Mouse (Mus musculus): ENCODE results near the gene Wdr95. TPM values are rescaled to one million over a fixed set of nuclear protein-coding genes. Genes with fewer than 3 reads are reported as not detected.

Wdr95 gene
- polyA plus RNA-seq, 1 experiment from 2014 or later, result 0.36 TPM

DNA sequence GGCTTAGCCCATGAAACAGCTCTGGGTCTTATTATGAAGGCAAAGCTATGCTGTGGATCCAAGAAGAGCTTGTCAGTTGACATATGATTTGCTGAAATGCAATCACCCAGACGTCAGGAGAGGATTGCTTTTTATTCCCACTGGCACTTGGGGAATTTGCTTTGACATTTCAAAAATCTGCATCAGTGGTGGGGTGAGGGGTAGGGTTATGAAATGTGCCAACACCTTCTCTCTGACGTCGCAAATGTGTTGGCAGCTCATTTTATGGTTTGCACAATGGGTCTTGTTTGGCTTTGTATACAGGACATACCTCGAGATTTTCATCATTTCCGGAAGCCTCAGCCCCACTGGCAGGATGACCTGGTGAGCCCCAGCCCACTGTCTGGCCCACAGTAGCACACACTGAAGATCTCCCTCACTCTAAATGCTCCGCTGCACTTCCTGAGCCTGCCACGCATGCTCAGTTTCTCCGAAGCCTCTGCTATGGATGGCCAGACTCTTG, 55.7 kb downstream of the Wdr95 start:
- Histone ChIP-seq H3K36me3 (replicated peaks; ENCODE audit: control insufficient read depth, insufficient read depth) (no peaks in the 10 kb centered on the region), H3K9me3 (ENCODE audit: control insufficient read depth, low read length) (no peaks in the 10 kb centered on the region), H3K4me3 (replicated peaks; ENCODE audit: low read length) (no peak overlapping the region), H3K27me3 (ENCODE audit: control insufficient read depth, insufficient read depth, low read length) (no peaks in the 10 kb centered on the region), H3K4me1 (replicated peaks; ENCODE audit: control insufficient read depth, insufficient read depth, low read length) (no peaks in the 10 kb centered on the region), H3K9ac (no peak overlapping the region), H3K27ac (peak overlapping the region; percentile 49; the same call in 1 of the 2 replicates), H3K4me2 (replicated peaks) (no peak overlapping the region)
- ATAC-seq (ENCODE audit: low FRiP score) (no peak), DNase-seq (ENCODE audit: low spot score) (no peak)
- WGBS, result 62% methylated on average over 8 of the region's 8 CpGs

DNA sequence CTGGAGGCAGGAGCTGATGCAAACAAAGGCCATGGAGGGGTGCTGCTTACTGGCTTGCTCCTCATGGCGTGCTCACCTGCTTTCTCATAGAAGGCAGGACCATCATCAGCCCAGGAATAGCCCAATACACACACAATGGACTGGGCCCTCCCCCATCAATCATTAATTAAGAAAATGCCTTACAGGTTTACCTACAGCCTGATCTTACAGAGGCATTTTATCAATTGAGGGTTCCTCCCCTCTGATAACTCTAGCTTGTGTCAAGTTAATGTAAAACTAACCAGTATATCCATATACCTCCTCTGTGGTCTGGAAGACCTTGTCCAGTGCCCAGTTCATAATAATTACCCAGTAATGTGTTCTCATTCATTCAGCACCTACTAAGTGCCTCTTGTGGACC, 56.8 kb downstream of the Wdr95 start:
- H3K9me3 ChIP-seq (ENCODE audit: control insufficient read depth, low read length), result no peaks in the 10 kb centered on the region
- H3K27ac ChIP-seq, result no peak overlapping the region
- no peak overlapping the region for H3K9ac ChIP-seq
- no peaks in the 10 kb centered on the region for H3K27me3 ChIP-seq (ENCODE audit: control insufficient read depth, insufficient read depth, low read length)
- WGBS, result 89% methylated on average over 1 of the region's 1 CpGs
- H3K4me3 ChIP-seq (replicated peaks; ENCODE audit: low read length), result no peak overlapping the region
- H3K36me3 ChIP-seq (replicated peaks; ENCODE audit: control insufficient read depth, insufficient read depth), result no peaks in the 10 kb centered on the region
- DNase-seq (ENCODE audit: low spot score) (no peak), ATAC-seq (ENCODE audit: low FRiP score) (no peak)
- H3K4me1 ChIP-seq (replicated peaks; ENCODE audit: control insufficient read depth, insufficient read depth, low read length), result no peaks in the 10 kb centered on the region
- no peak overlapping the region for H3K4me2 ChIP-seq (replicated peaks)

DNA sequence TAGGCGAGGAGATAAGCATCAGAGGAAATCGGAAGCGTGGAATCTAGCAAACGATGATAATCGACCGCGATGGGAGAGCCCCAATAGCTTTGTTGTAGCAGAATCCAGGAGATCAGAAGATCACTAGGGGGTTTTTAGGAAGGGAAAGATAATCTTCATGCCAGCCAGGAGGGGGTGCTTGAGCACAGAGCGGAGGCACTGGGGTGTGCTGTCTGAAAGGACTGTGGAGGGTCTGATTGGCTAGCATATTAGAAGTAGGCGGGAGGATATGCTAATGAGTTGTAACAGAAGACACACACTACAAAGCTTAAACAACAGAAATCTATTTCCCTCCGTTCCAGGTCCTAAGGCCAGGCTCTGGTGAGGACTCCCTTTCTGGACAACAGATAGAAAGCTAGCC, 57.4 kb downstream of the Wdr95 start:
- no peak overlapping the region for H3K27ac ChIP-seq
- ATAC-seq (ENCODE audit: low FRiP score) (no peak), DNase-seq (ENCODE audit: low spot score) (no peak)
- no peak overlapping the region for H3K4me2 ChIP-seq (replicated peaks)
- no peak overlapping the region for H3K9ac ChIP-seq
- no peaks in the 10 kb centered on the region for H3K9me3 ChIP-seq (ENCODE audit: control insufficient read depth, low read length)
- no peak overlapping the region for H3K4me3 ChIP-seq (replicated peaks; ENCODE audit: low read length)
- 61% methylated on average over 10 of the region's 10 CpGs for WGBS
- H3K27me3 ChIP-seq (ENCODE audit: control insufficient read depth, insufficient read depth, low read length), result no peaks in the 10 kb centered on the region
- H3K4me1 ChIP-seq (replicated peaks; ENCODE audit: control insufficient read depth, insufficient read depth, low read length), result no peaks in the 10 kb centered on the region
- no peaks in the 10 kb centered on the region for H3K36me3 ChIP-seq (replicated peaks; ENCODE audit: control insufficient read depth, insufficient read depth)

DNA sequence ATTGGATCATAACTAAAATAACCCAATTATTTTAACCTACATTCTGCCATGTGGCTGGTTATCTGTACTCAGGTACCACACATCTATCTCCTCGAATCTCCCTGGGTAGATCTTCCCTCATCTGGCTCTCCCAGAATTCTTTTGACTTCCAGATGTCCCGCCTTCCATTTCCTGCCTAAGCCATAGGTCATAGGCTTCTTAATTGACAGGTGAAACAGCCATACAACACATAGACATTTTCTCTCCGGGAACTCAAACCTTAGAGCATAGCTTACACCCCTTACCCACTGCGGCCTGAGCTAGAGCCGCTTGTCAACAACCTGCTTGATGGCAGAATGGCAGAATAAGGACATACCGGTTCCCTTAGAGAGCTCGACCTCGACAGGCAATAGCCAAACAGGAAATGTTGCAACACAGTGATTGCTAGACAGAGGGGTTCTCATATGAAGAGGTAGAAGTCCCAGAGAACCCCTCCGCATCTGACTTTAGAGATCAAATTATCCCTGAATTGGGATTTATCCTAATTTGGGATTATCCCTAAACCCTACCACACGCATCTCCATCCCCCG, 58.9 kb downstream of the Wdr95 start:
- Histone ChIP-seq H3K4me2 (replicated peaks) (no peak overlapping the region), H3K9ac (no peak overlapping the region), H3K4me1 (replicated peaks; ENCODE audit: control insufficient read depth, insufficient read depth, low read length) (no peaks in the 10 kb centered on the region), H3K27ac (no peak overlapping the region), H3K9me3 (ENCODE audit: control insufficient read depth, low read length) (no peaks in the 10 kb centered on the region), H3K27me3 (ENCODE audit: control insufficient read depth, insufficient read depth, low read length) (no peaks in the 10 kb centered on the region), H3K36me3 (replicated peaks; ENCODE audit: control insufficient read depth, insufficient read depth) (no peaks in the 10 kb centered on the region), H3K4me3 (replicated peaks; ENCODE audit: low read length) (no peak overlapping the region)
- no peak for DNase-seq (ENCODE audit: low spot score)
- 86% methylated on average over 11 of the region's 11 CpGs for WGBS
- no peak for ATAC-seq (ENCODE audit: low FRiP score)

DNA sequence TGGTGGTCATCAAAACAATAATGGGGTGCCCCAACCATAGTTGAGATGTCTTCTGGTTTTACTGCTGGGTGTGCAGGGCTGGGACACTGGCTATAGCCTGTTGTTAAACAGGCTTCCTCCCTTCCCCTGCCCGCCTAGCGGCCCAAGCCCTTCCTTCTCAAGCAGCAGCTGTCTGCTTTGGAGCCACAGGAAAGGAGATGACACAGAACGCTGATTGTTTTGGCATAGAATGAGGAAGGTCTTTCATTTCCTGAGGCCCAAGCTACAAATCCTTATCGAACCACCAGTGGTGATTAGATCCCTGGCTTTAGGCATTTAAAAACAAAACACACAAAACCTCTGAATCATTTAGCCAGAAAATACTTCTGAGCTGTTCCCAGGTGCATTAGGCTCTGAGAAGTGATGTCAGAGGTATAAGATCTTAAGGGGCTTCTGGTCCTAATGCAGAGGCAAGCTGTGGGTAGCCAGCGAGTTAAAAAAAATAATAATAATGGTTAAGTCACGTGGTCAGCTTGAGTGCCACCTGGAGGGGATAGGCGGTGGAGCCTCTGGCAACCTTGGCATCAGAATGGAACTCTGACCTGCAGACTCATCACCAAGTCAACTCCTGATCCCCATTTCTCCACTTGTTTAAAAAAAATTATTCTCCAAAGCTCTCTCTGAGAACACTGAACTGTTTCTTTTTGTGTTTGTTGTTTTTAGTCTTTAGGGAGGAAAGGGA, 60.5 kb downstream of the Wdr95 start:
- no peak for ATAC-seq (ENCODE audit: low FRiP score)
- H3K27me3 ChIP-seq (ENCODE audit: control insufficient read depth, insufficient read depth, low read length), result no peaks in the 10 kb centered on the region

DNA sequence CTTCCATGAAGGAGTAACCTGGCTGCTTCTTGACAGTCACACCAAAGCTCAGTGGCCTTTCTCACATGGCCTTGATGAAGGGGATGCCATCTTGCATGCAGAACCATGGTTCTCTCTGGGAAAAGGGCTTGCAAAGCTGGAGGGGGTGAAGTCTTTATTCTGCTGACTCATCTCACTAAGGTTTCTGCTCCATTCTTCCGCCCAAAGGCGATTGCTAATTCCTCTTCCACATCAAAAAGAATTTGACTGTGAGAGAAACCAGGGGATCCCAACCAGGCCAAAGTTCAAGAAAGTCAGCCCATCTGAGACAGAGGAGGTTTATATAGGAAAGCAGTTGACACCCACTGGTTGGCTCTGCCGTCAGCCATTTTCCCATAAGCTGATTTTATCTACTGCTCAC, 61.5 kb downstream of the Wdr95 start:
- H3K27ac ChIP-seq, result no peak overlapping the region
- no peaks in the 10 kb centered on the region for H3K9me3 ChIP-seq (ENCODE audit: control insufficient read depth, low read length)
- no peak for DNase-seq (ENCODE audit: low spot score)
- no peak overlapping the region for H3K9ac ChIP-seq
- H3K27me3 ChIP-seq (ENCODE audit: control insufficient read depth, insufficient read depth, low read length), result no peaks in the 10 kb centered on the region
- H3K4me2 ChIP-seq (replicated peaks), result no peak overlapping the region
- no peaks in the 10 kb centered on the region for H3K4me1 ChIP-seq (replicated peaks; ENCODE audit: control insufficient read depth, insufficient read depth, low read length)
- no peak overlapping the region for H3K4me3 ChIP-seq (replicated peaks; ENCODE audit: low read length)
- ATAC-seq (ENCODE audit: low FRiP score), result no peak
- no peaks in the 10 kb centered on the region for H3K36me3 ChIP-seq (replicated peaks; ENCODE audit: control insufficient read depth, insufficient read depth)
- 65% methylated on average over 3 of the region's 3 CpGs for WGBS

More for the DNA sequence above, 60.5 kb downstream of the Wdr95 start:
- WGBS, result 72% methylated on average over 7 of the region's 7 CpGs
- Histone ChIP-seq H3K36me3 (replicated peaks; ENCODE audit: control insufficient read depth, insufficient read depth) (no peaks in the 10 kb centered on the region), H3K9ac (no peak overlapping the region), H3K27ac (no peak overlapping the region), H3K9me3 (ENCODE audit: control insufficient read depth, low read length) (no peaks in the 10 kb centered on the region), H3K4me3 (replicated peaks; ENCODE audit: low read length) (no peak overlapping the region), H3K4me2 (replicated peaks) (no peak overlapping the region), H3K4me1 (replicated peaks; ENCODE audit: control insufficient read depth, insufficient read depth, low read length) (no peaks in the 10 kb centered on the region)
- no peak for DNase-seq (ENCODE audit: low spot score)

DNA sequence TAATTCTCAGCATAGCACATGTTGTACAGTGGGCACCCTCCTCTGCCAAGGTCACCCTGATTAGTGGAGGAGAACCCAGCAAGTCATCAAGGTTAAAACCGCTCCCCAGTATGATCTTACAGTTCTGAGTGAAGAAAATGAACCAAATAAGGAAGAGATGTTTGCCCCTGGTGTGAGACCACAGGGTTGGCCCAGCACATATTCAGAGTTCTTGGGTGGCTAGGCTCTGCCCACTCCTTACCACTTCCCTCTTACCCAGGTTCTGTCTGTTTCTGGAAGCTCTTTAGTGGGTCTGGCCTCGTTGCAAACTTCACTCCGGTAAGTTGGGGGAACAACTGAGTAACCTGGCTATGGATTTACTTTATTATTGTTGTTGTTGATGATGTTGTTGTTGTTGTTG, 65.7 kb downstream of the Wdr95 start:
- H3K4me3 ChIP-seq (replicated peaks; ENCODE audit: low read length), result no peak overlapping the region

DNA sequence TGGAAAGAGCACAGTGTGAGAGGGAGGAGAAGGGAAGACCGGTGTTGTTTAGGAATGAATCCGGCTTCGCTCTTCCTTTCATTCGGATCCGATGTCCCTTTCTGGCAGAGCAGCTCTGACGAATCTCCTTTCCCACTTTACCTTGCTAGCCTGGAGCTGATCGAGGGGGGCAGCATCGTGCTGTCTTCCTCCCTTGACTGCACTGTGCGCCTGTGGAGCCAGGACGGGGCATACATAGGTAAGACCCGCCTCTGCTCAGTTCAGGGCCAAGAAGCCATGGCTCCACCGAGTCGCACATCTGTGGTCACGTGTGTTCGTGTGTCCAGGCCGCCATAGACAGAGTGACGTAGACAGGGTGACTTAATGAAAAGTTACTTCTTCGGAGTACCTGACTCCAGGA, 68.9 kb downstream of the Wdr95 start:
- H3K27me3 ChIP-seq (ENCODE audit: control insufficient read depth, insufficient read depth, low read length), result no peaks in the 10 kb centered on the region
- no peaks in the 10 kb centered on the region for H3K9me3 ChIP-seq (ENCODE audit: control insufficient read depth, low read length)
- no peak overlapping the region for H3K4me3 ChIP-seq (replicated peaks; ENCODE audit: low read length)
- ATAC-seq (ENCODE audit: low FRiP score), result no peak
- no peaks in the 10 kb centered on the region for H3K36me3 ChIP-seq (replicated peaks; ENCODE audit: control insufficient read depth, insufficient read depth)
- no peak overlapping the region for H3K4me2 ChIP-seq (replicated peaks)
- 55% methylated on average over 18 of the region's 18 CpGs for WGBS
- no peaks in the 10 kb centered on the region for H3K4me1 ChIP-seq (replicated peaks; ENCODE audit: control insufficient read depth, insufficient read depth, low read length)
- H3K27ac ChIP-seq, result no peak overlapping the region
- no peak for DNase-seq (ENCODE audit: low spot score)
- H3K9ac ChIP-seq, result no peak overlapping the region

More for the DNA sequence above, 65.7 kb downstream of the Wdr95 start:
- Histone ChIP-seq H3K4me1 (replicated peaks; ENCODE audit: control insufficient read depth, insufficient read depth, low read length) (no peaks in the 10 kb centered on the region), H3K9me3 (ENCODE audit: control insufficient read depth, low read length) (no peaks in the 10 kb centered on the region), H3K4me2 (replicated peaks) (no peak overlapping the region), H3K9ac (no peak overlapping the region), H3K27ac (no peak overlapping the region), H3K36me3 (replicated peaks; ENCODE audit: control insufficient read depth, insufficient read depth) (no peaks in the 10 kb centered on the region), H3K27me3 (ENCODE audit: control insufficient read depth, insufficient read depth, low read length) (no peaks in the 10 kb centered on the region)
- ATAC-seq (ENCODE audit: low FRiP score) (no peak), DNase-seq (ENCODE audit: low spot score) (no peak)
- 90% methylated on average over 3 of the region's 3 CpGs for WGBS

DNA sequence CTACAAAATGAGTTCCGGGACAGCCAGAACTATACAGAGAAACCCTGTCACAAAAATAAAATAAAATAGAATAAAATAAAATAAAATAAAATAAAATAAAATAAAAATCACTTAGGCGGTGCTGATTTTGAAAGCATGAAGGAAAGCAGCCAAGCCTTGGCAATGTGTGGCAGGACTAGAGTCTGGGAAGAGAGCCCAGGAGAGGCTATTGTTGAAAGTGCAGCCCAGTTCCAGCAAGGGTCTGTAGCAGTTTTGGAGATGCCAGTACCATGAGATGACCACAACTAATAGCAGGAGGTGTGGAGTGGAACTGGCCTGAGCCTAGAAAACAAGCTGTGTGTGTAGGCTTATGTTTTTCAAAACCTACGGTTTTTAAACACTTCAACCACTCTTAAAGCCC, 73.5 kb downstream of the Wdr95 start:
- 96% methylated on average over 3 of the region's 3 CpGs for WGBS

More for the DNA sequence above, 73.5 kb downstream of the Wdr95 start:
- Histone ChIP-seq H3K27me3 (ENCODE audit: control insufficient read depth, insufficient read depth, low read length) (no peaks in the 10 kb centered on the region), H3K4me1 (replicated peaks; ENCODE audit: control insufficient read depth, insufficient read depth, low read length) (no peaks in the 10 kb centered on the region), H3K27ac (no peak overlapping the region), H3K4me3 (replicated peaks; ENCODE audit: low read length) (no peak overlapping the region), H3K36me3 (replicated peaks; ENCODE audit: control insufficient read depth, insufficient read depth) (no peaks in the 10 kb centered on the region), H3K9me3 (ENCODE audit: control insufficient read depth, low read length) (no peaks in the 10 kb centered on the region), H3K9ac (no peak overlapping the region), H3K4me2 (replicated peaks) (no peak overlapping the region)
- ATAC-seq (ENCODE audit: low FRiP score) (no peak), DNase-seq (ENCODE audit: low spot score) (no peak)

Measured in hindbrain, embryonic 14.5 days (tissue).